Mouse (Mus musculus): ENCODE results near the gene Acat2. TPM values are rescaled to one million over a fixed set of nuclear protein-coding genes. Genes with fewer than 3 reads are reported as not detected.

The Acat2 gene
- polyA plus RNA-seq, 1 experiment, result 50.6 TPM

GRCm38 (mm10) chr17:12915881-12916583 lies 44.5 kb downstream of the Acat2 start, which contains the start of gene Mrpl18:
Gene Mrpl18 (minus strand): TSS chr17:12916345.
- WGBS, result under 1% methylated on average over 56 of the region's 56 CpGs

GRCm38 (mm10) chr17:12915488-12915880 lies 45.1 kb downstream of the Acat2 start, which contains the start of gene Tcp1:
Gene Tcp1 (plus strand): TSS chr17:12915701.
- Histone ChIP-seq H3K27me3 (ENCODE audit: control insufficient read depth, insufficient read depth, low read length) (no peaks in the 10 kb centered on the region), H3K4me3 (replicated peaks; ENCODE audit: insufficient read depth, low read depth, low read length) (peak within 1 kb of the TSS; percentile 96), H3K27ac (ENCODE audit: insufficient read depth, low read length) (peak within 1 kb of the TSS; percentile 71), H3K4me1 (ENCODE audit: control insufficient read depth, insufficient read depth, low read length) (no peaks in the 10 kb centered on the region)
- TF ChIP-seq POLR2A (IDR thresholded peaks at IDR 0.05; ENCODE audit: borderline replicate concordance, insufficient read depth, low read length), result no peak
- no peak for TF ChIP-seq CTCF (IDR thresholded peaks at IDR 0.05; ENCODE audit: borderline replicate concordance, insufficient read depth, low read depth, low read length)
- DNase-seq, result no peak
- WGBS, result under 1% methylated on average over 18 of the region's 18 CpGs

More at GRCm38 (mm10) chr17:12915881-12916583, 44.5 kb downstream of the Acat2 start, which contains the start of gene Mrpl18:
- Histone ChIP-seq H3K4me1 (ENCODE audit: control insufficient read depth, insufficient read depth, low read length) (no peaks in the 10 kb centered on the region), H3K27me3 (ENCODE audit: control insufficient read depth, insufficient read depth, low read length) (no peaks in the 10 kb centered on the region), H3K4me3 (replicated peaks; ENCODE audit: insufficient read depth, low read depth, low read length) (peak within 1 kb of the TSS; percentile 96), H3K27ac (ENCODE audit: insufficient read depth, low read length) (peak within 1 kb of the TSS; percentile 71)
- TF ChIP-seq CTCF (IDR thresholded peaks at IDR 0.05; ENCODE audit: borderline replicate concordance, insufficient read depth, low read depth, low read length), result no peak
- peak; percentile 74 for TF ChIP-seq POLR2A (IDR thresholded peaks at IDR 0.05; ENCODE audit: borderline replicate concordance, insufficient read depth, low read length)
- DNase-seq, result peak; percentile 98 to 100

- TF ChIP-seq CTCF (IDR thresholded peaks at IDR 0.05; ENCODE audit: borderline replicate concordance, insufficient read depth, low read depth, low read length) (no peak), POLR2A (IDR thresholded peaks at IDR 0.05; ENCODE audit: borderline replicate concordance, insufficient read depth, low read length) (no peak)
- 83% methylated on average over 8 of the region's 8 CpGs for WGBS
- no peaks in the 10 kb centered on the region for H3K27me3 ChIP-seq (ENCODE audit: control insufficient read depth, insufficient read depth, low read length)
- no peak for DNase-seq
- no peak overlapping the region for H3K4me3 ChIP-seq (replicated peaks; ENCODE audit: insufficient read depth, low read depth, low read length)
- H3K4me1 ChIP-seq (ENCODE audit: control insufficient read depth, insufficient read depth, low read length), result no peaks in the 10 kb centered on the region
- no peak overlapping the region for H3K27ac ChIP-seq (ENCODE audit: insufficient read depth, low read length)
These were observed 50.2 kb downstream of the Acat2 start for GRCm38 (mm10) chr17:12910391-12910790.

GRCm38 (mm10) chr17:12909361-12910280 lies 50.9 kb downstream of the Acat2 start, which contains the start of gene Pnldc1:
Gene Pnldc1 (minus strand): TSS chr17:12910230.
- Histone ChIP-seq H3K4me1 (ENCODE audit: control insufficient read depth, insufficient read depth, low read length) (no peaks in the 10 kb centered on the region), H3K27ac (ENCODE audit: insufficient read depth, low read length) (no peak within 1 kb of the TSS), H3K27me3 (ENCODE audit: control insufficient read depth, insufficient read depth, low read length) (no peaks in the 10 kb centered on the region), H3K4me3 (replicated peaks; ENCODE audit: insufficient read depth, low read depth, low read length) (no peak within 1 kb of the TSS)
- WGBS, result 82% methylated on average over 35 of the region's 35 CpGs
- TF ChIP-seq CTCF (IDR thresholded peaks at IDR 0.05; ENCODE audit: borderline replicate concordance, insufficient read depth, low read depth, low read length) (no peak), POLR2A (IDR thresholded peaks at IDR 0.05; ENCODE audit: borderline replicate concordance, insufficient read depth, low read length) (no peak)
- no peak for DNase-seq

- DNase-seq, result no peak
- H3K4me1 ChIP-seq (ENCODE audit: control insufficient read depth, insufficient read depth, low read length), result no peaks in the 10 kb centered on the region
- WGBS, result 85% methylated on average over 9 of the region's 9 CpGs
- TF ChIP-seq CTCF (IDR thresholded peaks at IDR 0.05; ENCODE audit: borderline replicate concordance, insufficient read depth, low read depth, low read length), result no peak
- no peak for TF ChIP-seq POLR2A (IDR thresholded peaks at IDR 0.05; ENCODE audit: borderline replicate concordance, insufficient read depth, low read length)
- H3K27me3 ChIP-seq (ENCODE audit: control insufficient read depth, insufficient read depth, low read length), result no peaks in the 10 kb centered on the region
- H3K4me3 ChIP-seq (replicated peaks; ENCODE audit: insufficient read depth, low read depth, low read length), result no peak overlapping the region
- no peak overlapping the region for H3K27ac ChIP-seq (ENCODE audit: insufficient read depth, low read length)
These were observed 54.1 kb downstream of the Acat2 start for GRCm38 (mm10) chr17:12906436-12906835.

GRCm38 (mm10) chr17:12905810-12906209 lies 54.7 kb downstream of the Acat2 start:
- no peak for DNase-seq
- H3K4me3 ChIP-seq (replicated peaks; ENCODE audit: insufficient read depth, low read depth, low read length), result no peak overlapping the region
- H3K4me1 ChIP-seq (ENCODE audit: control insufficient read depth, insufficient read depth, low read length), result no peaks in the 10 kb centered on the region
- no peak overlapping the region for H3K27ac ChIP-seq (ENCODE audit: insufficient read depth, low read length)
- H3K27me3 ChIP-seq (ENCODE audit: control insufficient read depth, insufficient read depth, low read length), result no peaks in the 10 kb centered on the region
- no peak for TF ChIP-seq POLR2A (IDR thresholded peaks at IDR 0.05; ENCODE audit: borderline replicate concordance, insufficient read depth, low read length)
- no peak for TF ChIP-seq CTCF (IDR thresholded peaks at IDR 0.05; ENCODE audit: borderline replicate concordance, insufficient read depth, low read depth, low read length)
- WGBS, result 92% methylated on average over 4 of the region's 4 CpGs

GRCm38 (mm10) chr17:12904349-12904748 lies 56.2 kb downstream of the Acat2 start:
- Histone ChIP-seq H3K4me3 (replicated peaks; ENCODE audit: insufficient read depth, low read depth, low read length) (no peak overlapping the region), H3K27ac (ENCODE audit: insufficient read depth, low read length) (no peak overlapping the region), H3K4me1 (ENCODE audit: control insufficient read depth, insufficient read depth, low read length) (no peaks in the 10 kb centered on the region), H3K27me3 (ENCODE audit: control insufficient read depth, insufficient read depth, low read length) (no peaks in the 10 kb centered on the region)
- WGBS, result 79% methylated on average over 1 of the region's 1 CpGs
- TF ChIP-seq CTCF (IDR thresholded peaks at IDR 0.05; ENCODE audit: borderline replicate concordance, insufficient read depth, low read depth, low read length), result no peak
- no peak for TF ChIP-seq POLR2A (IDR thresholded peaks at IDR 0.05; ENCODE audit: borderline replicate concordance, insufficient read depth, low read length)
- no peak for DNase-seq
